Mouse (Mus musculus) liver, adult 2 months (tissue): Measurements from ENCODE around the gene Zfp704.

ENCODE experiments used
- CTCF ChIP-seq: fragments of 200-500 bp; IDR thresholded peaks from 2 replicates; pipeline ENCODE4 v1.5.1; 2011; ENCODE audit warnings: low read depth, low read length, control low read depth
- POLR2A ChIP-seq: fragments of 200-500 bp; IDR thresholded peaks from 2 replicates; pipeline ENCODE4 v1.6.1; 2011; ENCODE audit warnings: low read length, control low read depth; ENCODE audit not compliant: insufficient read depth; ENCODE audit errors: extremely low read depth

DNA sequence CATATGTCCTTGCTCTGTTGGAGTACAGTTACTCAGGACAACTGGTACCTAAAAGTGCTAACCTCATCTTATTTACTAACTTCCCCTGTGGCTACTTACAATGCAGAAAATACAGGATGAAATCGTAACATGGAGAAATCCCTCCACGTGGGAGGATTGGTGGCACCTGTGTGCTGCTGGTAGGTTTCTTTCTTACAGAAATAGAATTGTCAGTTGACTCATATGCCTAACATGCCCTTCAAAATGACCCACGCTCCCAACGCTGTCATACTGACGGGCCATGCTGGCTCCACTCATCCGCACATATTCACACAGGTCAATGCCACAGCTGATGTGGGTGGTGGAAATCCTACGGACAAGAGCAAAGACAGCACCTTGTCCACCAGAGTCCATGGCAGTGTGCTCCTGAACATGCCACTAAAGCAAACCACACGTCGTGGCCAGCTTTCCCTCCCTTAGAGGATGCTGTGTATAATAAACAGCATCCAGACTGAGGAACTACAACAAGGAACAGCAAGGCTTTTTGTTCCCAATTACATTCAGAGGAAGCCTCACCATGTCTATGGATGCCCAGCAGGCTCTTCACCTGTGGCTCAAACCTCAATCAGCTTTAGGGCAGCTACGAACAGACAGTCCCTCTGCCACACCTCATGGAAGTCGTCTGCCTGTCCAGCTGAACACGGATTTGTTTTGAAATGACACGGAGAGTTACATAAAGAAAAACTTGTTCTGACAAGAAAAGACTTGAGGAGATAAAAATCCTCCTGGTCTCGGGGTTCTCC, 175.3 kb downstream of the Zfp704 start:
- TF ChIP-seq CTCF (no peak), POLR2A (no peak)
